Mouse (Mus musculus) CD8-positive naive resting alpha-beta T cell, adult 2 months (primary cell): ENCODE results near the gene Gm45521.

Experiments
- DNase-seq, 2 experiments: peaks; one replicate each; pipeline ENCODE4 v3.0.0; 2022; ENCODE audit warnings: low read depth in 2 of 2, low spot score in 2 of 2

The Gm45521 gene

DNA sequence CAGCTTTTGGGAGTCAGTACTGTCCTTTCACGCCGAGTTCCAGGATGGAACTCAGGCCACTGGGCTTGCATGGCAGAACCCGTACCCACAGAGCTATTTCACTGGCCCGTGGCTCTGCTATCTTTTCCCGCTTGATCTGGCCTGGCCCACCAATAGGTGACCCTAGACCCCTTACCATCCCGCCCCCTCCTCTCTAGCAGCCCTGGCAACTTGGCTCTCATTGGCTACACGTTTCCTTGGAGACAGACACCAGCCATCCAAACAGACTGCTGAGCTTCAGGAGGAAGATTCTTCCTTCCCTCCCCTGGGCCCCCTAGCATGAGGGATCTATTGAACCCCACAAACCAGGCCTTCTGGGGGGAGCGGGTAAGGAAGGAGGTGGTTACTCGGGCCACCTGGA lies at the start of gene Gm45521:
Gene Gm45521 (plus strand): TSS at position 240 of the 400 bp plus-strand sequence.
- DNase-seq = no peak

GRCm38 (mm10) chr14:7909472-7909871 lies 47.6 kb upstream of the Gm45521 start:
- DNase-seq = no peak

DNA sequence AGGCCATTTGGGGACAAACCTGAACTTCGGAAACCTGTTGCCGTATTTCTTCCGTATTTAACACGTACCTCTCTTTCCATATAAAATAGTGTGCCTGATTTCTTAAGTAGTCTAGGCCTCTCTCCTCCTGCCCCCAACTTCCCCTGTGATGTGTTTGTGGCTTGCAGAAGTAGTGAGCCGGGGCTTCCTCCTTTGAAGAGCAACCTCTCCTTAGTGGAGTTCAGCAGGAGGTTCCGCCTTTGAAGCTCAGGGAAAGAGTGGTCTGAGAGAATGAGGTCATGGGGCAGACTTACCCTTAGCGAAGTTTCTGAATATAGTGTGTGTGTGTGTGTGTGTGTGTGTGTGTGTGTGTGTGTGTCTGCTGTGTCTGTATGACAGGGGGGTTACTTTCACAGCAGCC lies 43.2 kb upstream of the Gm45521 start:
- peak; percentile 11 to 26 for DNase-seq

- no peak for DNase-seq
These were observed 42.6 kb upstream of the Gm45521 start for GRCm38 (mm10) chr14:7914461-7914860.

DNA sequence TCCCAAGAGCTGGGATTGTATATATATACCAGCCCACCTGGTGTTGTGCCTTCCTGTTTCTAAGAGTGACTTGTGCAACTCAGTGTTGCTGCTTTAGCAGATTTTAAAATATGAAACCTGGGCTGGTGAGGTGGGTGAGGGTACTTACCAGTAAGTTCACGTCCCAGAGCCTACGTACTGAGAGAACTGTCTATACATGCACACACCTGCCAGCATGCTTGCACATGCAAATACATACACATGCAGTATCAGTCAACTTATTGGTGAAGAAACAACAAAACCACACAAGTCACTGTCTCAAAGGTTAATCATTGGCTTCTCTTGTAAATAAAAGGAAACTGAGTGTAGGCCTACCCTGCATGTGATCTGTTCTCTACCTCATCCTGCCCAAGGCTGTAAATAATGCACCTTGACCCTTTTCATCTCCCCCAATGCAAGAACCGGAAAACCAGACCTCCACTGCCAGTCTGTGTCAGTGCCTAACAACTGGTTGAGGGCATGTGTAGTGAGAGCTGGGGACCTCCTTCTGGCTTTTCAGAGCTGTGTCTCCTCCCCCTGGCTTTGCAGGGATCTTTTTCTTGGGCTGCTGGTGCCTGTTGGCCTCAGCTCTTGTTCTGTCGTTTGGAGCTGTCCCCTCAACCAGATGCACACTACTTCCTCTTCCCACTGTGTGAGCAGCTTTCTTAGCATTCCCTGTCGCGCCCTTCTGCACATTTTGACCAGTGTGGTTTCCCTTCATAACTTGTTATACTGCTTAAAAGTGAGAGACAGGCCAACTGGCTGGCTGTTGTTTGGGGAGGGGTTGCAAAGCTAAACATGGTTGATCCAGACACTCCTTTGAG lies 38.7 kb upstream of the Gm45521 start:
- no peak for DNase-seq

- no peak for DNase-seq
These were observed 37.8 kb upstream of the Gm45521 start for GRCm38 (mm10) chr14:7919309-7919708.

- no peak for DNase-seq
These were observed 37.2 kb upstream of the Gm45521 start for GRCm38 (mm10) chr14:7919921-7920320.

- DNase-seq = no peak
These were observed 35.6 kb upstream of the Gm45521 start for GRCm38 (mm10) chr14:7921459-7921858.

DNA sequence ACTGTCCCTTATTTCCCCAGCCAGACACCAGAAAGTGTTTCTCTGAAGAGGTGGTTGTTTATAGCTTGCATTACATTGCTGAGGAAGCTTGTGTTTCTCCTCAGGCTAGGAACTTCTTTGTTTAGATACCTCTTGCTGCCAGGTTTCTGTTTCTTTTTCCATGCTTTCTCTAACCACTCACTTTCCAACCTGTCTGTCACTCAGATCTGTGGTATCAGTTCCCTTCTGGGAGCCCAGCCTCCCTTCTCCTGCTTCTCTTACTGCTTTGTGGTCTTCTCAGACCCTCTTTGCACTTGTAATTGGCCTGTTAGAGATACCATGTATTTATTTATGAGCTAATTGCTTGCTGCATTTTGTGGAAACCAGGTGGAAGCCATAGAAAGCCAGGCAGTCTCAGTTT lies 33.5 kb upstream of the Gm45521 start:
- no peak for DNase-seq

GRCm38 (mm10) chr14:7928362-7928761 lies 28.7 kb upstream of the Gm45521 start:
- DNase-seq = no peak

DNA sequence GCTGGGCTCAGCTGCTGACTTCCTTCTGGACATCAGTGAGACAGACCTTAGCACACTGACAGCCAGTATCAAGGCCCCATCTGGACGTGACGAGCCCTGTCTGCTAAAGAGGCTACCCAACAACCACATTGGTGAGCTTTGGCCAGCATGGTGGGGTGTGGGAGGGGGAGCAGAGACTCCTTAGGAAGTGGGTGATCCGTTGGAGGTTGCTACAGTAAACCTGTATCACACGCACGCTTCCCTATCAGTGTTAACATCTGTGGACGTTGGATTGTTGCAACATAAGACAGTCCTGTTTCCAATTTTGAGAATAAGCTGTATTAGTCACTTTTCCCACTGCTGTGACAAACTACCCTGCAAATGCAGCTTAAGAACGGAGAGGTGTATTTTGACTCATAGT lies 28.1 kb upstream of the Gm45521 start:
- DNase-seq = no peak

GRCm38 (mm10) chr14:7932151-7932550 lies 24.9 kb upstream of the Gm45521 start:
- DNase-seq = no peak

- no peak for DNase-seq
These were observed 22.9 kb upstream of the Gm45521 start for GRCm38 (mm10) chr14:7934166-7934565.

DNA sequence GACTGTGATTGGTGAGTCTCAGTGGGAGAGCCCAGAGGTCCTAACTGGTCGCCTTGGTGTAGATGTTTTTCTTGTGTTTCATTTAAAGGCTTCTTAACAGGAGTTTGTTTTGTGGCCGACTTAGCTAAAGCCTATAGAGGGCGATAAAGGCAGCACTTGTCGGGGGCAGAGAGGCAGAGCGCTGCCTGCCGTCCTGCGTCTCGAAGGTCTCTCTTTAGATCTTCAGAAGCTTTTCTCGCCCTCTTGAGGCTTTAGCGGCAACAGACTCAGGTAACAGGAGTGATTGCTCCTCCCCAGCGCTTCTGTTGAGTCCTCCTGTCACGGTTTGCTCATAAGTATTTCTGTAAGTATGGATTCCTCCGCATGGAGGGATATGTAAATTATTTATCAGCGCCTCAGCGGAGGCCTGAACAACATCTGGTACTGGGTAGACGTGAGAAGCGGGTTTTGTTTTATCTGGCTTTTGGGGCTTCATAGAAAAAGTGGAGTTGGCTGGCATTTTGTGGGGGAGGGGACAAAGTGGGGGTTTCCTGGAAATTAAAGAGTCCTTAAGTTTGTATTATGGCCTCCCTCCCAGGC lies 19.9 kb upstream of the Gm45521 start:
- DNase-seq = no peak

DNA sequence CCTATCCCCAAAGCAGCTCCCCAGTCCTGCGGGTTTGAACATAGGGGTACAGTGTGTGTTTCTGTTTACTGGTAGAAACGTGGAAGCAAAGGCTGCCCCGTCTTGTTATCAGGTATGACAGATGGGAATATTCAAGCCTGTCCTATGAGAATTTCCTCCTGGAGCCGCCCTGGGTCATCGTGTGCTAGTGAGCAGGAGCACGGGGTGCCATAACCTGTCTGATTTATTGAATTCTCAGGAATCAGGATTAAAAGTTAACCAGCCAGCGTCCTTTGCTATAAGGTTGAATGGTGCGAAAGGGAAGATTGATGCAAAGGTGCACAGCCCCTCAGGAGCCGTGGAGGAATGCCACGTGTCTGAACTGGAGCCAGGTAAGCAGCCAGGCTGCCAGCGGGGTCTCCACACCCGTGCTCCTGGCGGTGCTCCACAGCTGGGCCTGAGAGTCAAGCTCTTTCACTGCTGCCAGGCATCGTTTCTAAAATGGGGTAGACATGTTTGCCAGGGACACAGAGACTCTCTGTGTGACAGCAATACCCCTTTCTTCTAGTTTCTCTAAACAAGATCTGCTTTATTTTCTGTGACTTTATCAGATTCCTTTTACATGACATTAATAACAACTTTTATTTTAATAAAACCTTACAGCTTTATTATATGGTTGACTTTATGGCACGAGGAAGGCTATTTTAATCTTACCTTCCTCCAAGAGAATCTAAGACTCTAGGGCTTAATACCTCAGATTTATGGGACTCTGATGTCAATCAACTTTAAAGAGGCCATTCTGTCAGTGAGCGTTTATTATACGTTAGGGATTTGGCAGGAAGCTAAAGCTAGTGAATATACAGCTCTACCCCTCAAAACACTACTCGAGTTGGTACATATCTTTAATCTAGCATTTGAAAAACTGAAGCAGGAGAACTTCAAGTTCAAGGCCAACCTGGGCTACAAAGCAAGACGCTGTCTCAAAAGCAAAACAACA lies 18.0 kb upstream of the Gm45521 start:
- DNase-seq = no peak

DNA sequence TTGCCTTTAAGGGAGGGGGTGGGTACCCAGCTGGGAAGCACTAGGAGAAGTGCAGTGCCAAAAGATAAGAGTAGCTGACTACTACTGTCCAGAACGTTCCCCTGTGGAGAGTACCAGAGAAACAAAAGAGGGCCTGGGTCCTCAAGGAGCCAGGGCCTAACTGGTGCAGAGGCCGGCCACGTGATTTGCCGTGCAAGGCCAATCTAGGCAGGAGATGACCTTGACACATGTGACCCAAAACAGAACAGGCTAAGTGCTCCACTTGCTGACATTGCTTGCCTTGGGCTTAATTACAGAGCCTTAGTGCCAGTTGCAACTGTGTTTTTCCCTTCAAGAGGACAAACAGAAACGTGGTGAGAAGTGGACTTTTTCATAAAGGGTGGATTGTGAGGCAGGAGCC lies 15.7 kb upstream of the Gm45521 start:
- no peak for DNase-seq

DNA sequence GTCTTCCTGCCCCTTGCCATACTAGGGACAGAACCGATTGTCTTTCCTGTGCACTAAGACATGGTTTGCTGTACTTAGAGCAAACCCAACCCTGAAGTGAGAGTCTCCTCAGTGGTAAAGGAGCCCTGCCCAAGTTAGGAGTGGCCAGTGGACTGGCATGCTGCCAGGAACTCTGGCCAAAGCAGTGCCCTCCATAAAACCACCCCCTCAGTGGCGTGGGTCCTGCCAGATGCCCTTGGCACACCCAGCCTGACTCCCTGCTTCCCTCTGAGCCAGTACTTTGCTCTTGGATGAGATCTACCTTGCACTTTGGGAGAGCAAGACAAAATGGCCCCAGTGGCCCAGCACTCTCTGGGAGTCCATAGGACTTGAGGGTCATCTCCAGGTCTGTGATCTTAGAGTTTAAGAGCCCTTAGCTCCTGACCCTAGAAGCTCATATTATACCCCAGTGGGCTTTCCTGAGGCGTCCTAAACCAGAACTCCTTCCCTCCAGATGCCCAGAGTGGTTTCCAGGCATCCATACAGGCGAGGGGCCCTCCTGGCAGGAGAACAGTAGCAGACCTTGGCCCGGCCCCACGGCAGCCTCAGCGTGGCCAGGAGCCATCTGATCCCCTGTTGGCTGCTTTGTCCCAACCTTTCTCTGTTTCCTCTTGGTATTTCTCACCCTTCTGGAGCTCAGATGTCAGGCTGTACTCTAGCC lies 13.8 kb upstream of the Gm45521 start:
- DNase-seq = no peak

GRCm38 (mm10) chr14:7943801-7944135 lies 13.3 kb upstream of the Gm45521 start:
- DNase-seq = no peak

- peak in 1 of 2 experiments; percentile 24 for DNase-seq
These were observed 12.6 kb upstream of the Gm45521 start for GRCm38 (mm10) chr14:7944349-7945039.

DNA sequence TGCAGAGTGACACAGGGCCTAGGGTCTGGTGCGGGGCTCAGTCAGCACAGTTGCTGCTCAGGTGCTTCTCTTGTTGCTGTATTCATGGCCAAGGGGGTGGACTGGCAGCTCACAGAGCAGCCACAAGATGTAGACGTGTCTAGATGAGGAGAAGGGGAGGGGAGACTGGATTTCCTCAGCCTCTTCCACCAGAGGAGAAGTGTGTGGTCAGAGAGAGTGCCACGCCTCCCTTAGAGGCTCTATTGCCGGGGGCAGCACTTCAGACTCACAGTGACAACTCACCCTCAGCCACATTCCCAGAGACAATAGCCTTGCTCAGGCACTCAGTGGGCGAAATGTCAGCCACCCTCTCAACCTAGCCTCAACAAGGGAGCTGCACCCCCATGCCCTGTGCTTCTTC lies 11.8 kb upstream of the Gm45521 start:
- no peak for DNase-seq

DNA sequence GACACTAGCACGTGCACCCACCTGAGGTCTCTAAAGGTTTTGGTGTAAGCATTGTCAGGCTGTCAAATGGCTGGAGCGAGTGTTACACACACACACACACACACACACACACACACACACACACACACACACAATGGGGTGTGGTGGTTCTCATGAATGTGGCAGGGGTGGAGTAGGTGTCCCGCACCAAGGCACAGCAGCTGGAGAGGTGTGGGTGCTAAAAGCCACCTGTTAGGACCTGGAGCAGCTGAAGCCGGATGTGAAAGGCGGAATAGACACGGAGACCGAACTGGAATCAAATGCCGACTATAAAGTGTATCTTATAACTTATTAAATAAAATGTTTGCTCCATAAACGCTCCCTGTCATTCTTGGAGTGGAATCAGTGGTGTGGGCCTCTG lies 5.9 kb upstream of the Gm45521 start:
- no peak for DNase-seq
